Mouse (Mus musculus): ENCODE measurements around the gene Prr18. TPM values are rescaled to one million over a fixed set of nuclear protein-coding genes. Genes with fewer than 3 reads are reported as not detected.
A peak's percentile ranks its signal among the peaks of the same experiment; 100 is the strongest.

The Prr18 gene
- total RNA-seq, 2 experiments from 2014 or later: 0.14 to 0.18 TPM

- peak; percentile 75 for DNase-seq
- intact Hi-C loops (cut with DNase I; ENCODE audit: low total_unique reads): loop anchor here (5.0 to 10.0 kb wide), 2 partner anchors 58 to 110 kb away; partner anchors contain the start of gene Sft2d1
Observed at GRCm38 (mm10) chr17:8372286-8373046, 35.2 kb downstream of the Prr18 start.

GRCm38 (mm10) chr17:8377298-8377697 is 40.0 kb downstream of the Prr18 start:
- no peak for DNase-seq
- intact Hi-C loops (cut with DNase I; ENCODE audit: low total_unique reads): loop anchor here (10.0 kb wide), 1 partner anchor 62 kb away; the partner anchor contains the start of gene Sft2d1

GRCm38 (mm10) chr17:8385441-8385840 is 48.2 kb downstream of the Prr18 start:
- DNase-seq: no peak
- intact Hi-C loops (cut with DNase I; ENCODE audit: low total_unique reads): no loop called here

GRCm38 (mm10) chr17:8388463-8388862 is 51.2 kb downstream of the Prr18 start:
- DNase-seq: no peak
- intact Hi-C loops (cut with DNase I; ENCODE audit: low total_unique reads): no loop called here

GRCm38 (mm10) chr17:8388990-8389789 is 51.9 kb downstream of the Prr18 start:
- DNase-seq: no peak
- intact Hi-C loops (cut with DNase I; ENCODE audit: low total_unique reads): no loop called here

- no peak for DNase-seq
- intact Hi-C loops (cut with DNase I; ENCODE audit: low total_unique reads): no loop called here
Observed at GRCm38 (mm10) chr17:8389790-8390095, 52.5 kb downstream of the Prr18 start.

- no peak for DNase-seq
- intact Hi-C loops (cut with DNase I; ENCODE audit: low total_unique reads): no loop called here
Observed at GRCm38 (mm10) chr17:8390487-8390886, 53.2 kb downstream of the Prr18 start.

Other genes starting within 250 kb of the Prr18 start
- gene Gm49673, start 189.7 kb upstream of the Prr18 start, total RNA-seq (2021): under 1 TPM in 1 of 2 experiments, not detected in 1; 0.14 TPM
- 10 to 100 TPM; 13.9 to 14.6 TPM for gene Rnaset2a, start 189.4 kb upstream of the Prr18 start, total RNA-seq (2021)
- 10 to 100 TPM; 11.7 to 13.4 TPM for gene Fgfr1op, start 172.0 kb upstream of the Prr18 start, total RNA-seq (2021)
- not detected for gene Ccr6, start 101.4 kb upstream of the Prr18 start, total RNA-seq (2021)
- gene Mpc1, start 54.6 kb upstream of the Prr18 start, total RNA-seq (2021): 100 to 1,000 TPM; 266 to 303 TPM
- 10 to 100 TPM; 13.3 to 14.8 TPM for gene Sft2d1, start 26.4 kb upstream of the Prr18 start, total RNA-seq (2021)
- not detected for gene T2, start 18.5 kb downstream of the Prr18 start, total RNA-seq (2021)
- gene T, start 97.0 kb downstream of the Prr18 start, total RNA-seq (2021): not detected
- 1 to 10 TPM; 5.2 to 6.5 TPM for gene Pde10a, start 187.9 kb downstream of the Prr18 start, total RNA-seq (2021)
- gene Gm17087, start 229.5 kb downstream of the Prr18 start, total RNA-seq (2021): not detected